Mouse (Mus musculus) myocyte (in vitro differentiated cells): ENCODE data around the gene Gm609.
"Not testable (repeated sequence)": the region's sequence is repeated elsewhere in the genome, so short reads cannot be mapped to it uniquely, and the experiment has no call there.

Experiments used
- MAX ChIP-seq: IDR thresholded peaks from one replicate; pipeline ENCODE4 v1.6.1; 2011; ENCODE audit warnings: low read depth, mild to moderate bottlenecking, control low read depth
- MYOD1 ChIP-seq, 3 experiments: IDR thresholded peaks; one replicate each; pipeline ENCODE4 v1.6.1; 2011; ENCODE audit warnings: control low read depth in 2 of 3, low read depth in 2 of 3, mild to moderate bottlenecking in 2 of 3, moderate library complexity in 1 of 3; ENCODE audit not compliant: insufficient read length in 2 of 3, control insufficient read depth in 1 of 3
- MYOG ChIP-seq, 3 experiments: IDR thresholded peaks; one replicate each; pipeline ENCODE4 v1.6.1; 2011; ENCODE audit warnings: control low read depth in 2 of 3, low read depth in 2 of 3, mild to moderate bottlenecking in 2 of 3; ENCODE audit not compliant: insufficient read length in 2 of 3, control insufficient read depth in 1 of 3, insufficient read depth in 1 of 3
- POLR2A ChIP-seq: IDR thresholded peaks from one replicate; pipeline ENCODE4 v1.6.1; 2011; ENCODE audit warnings: low read depth, mild to moderate bottlenecking, control low read depth, moderate library complexity; ENCODE audit not compliant: insufficient read length
- POLR2AphosphoS2 ChIP-seq: IDR thresholded peaks from one replicate; pipeline ENCODE4 v1.6.1; 2011; ENCODE audit warnings: low read depth, control low read depth; ENCODE audit not compliant: insufficient read length
- REST ChIP-seq: IDR thresholded peaks from one replicate; pipeline ENCODE4 v1.6.1; 2011; ENCODE audit warnings: mild to moderate bottlenecking, control low read depth, moderate library complexity; ENCODE audit not compliant: insufficient read depth, insufficient read length
- TCF12 ChIP-seq: IDR thresholded peaks from one replicate; pipeline ENCODE4 v1.6.1; 2011; ENCODE audit warnings: mild to moderate bottlenecking, control low read depth; ENCODE audit not compliant: poor library complexity, insufficient read depth, severe bottlenecking
- TCF3 ChIP-seq: IDR thresholded peaks from one replicate; pipeline ENCODE4 v1.6.1; 2011; ENCODE audit warnings: low read depth, control low read depth; ENCODE audit not compliant: insufficient read length
- USF1 ChIP-seq: IDR thresholded peaks from one replicate; pipeline ENCODE4 v1.6.1; 2011; ENCODE audit warnings: low read depth, mild to moderate bottlenecking, control low read depth, moderate library complexity

DNA sequence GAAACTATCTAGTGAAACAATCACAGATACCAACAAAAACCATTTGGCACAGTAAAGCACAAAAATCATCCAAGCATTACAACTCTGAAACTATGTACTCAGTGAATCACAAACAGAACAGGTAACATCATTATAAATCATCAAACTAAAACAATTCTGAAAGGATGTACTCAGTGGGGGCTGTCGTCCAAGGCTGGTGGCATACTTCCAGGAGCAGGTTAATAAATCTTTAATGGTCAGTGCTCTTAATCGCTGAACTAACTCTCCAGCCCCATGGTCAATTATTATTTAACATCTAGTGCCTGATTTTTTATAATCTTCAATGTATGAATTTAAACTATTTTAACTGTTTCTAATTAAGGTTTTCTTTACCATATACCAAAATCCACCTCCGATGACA is 20.9 kb downstream of the Gm609 start:
- TF ChIP-seq MYOG (IDR thresholded peaks at IDR 0.05; ENCODE audit: control insufficient read depth in 1 of 3, insufficient read depth in 1 of 3, insufficient read length in 2 of 3, low read depth in 2 of 3); TCF12; POLR2A; MAX; USF1; POLR2AphosphoS2; REST; MYOD1 (IDR thresholded peaks at IDR 0.05; ENCODE audit: control insufficient read depth in 1 of 3, insufficient read length in 2 of 3, low read depth in 2 of 3); TCF3: not testable (repeated sequence)
